Mouse (Mus musculus) heart, adult 2 months (tissue): ENCODE results near the gene Gnas. TPM values are rescaled to one million over a fixed set of nuclear protein-coding genes. Genes with fewer than 3 reads are reported as not detected.
A peak's percentile ranks its signal among the peaks of the same experiment; 100 is the strongest.

ENCODE experiments used
- DNase-seq, 2 experiments: peaks; one replicate each; pipeline ENCODE4 v3.0.0; 2021
- H3K27ac ChIP-seq: fragments of 200-600 bp; 2 replicates; pipeline ENCODE4 v1.8.1; 2022
- H3K27me3 ChIP-seq: fragments of 200-500 bp; 2 replicates; pipeline ENCODE4 v1.6.1; 2012; ENCODE audit warnings: mild to moderate bottlenecking, low read length, inconsistent platforms, mixed read lengths; ENCODE audit not compliant: control insufficient read depth, insufficient read depth
- H3K36me3 ChIP-seq: fragments of 200-500 bp; 2 replicates; pipeline ENCODE4 v1.6.1; 2012; ENCODE audit warnings: low read length, inconsistent platforms; ENCODE audit not compliant: control insufficient read depth, insufficient read depth
- H3K4me1 ChIP-seq: fragments of 200-500 bp; 2 replicates; pipeline ENCODE4 v1.6.1; 2011; ENCODE audit warnings: low read length; ENCODE audit not compliant: control insufficient read depth, insufficient read depth
- H3K4me3 ChIP-seq: fragments of 200-600 bp; 2 replicates; pipeline ENCODE4 v1.8.1; 2022
- H3K79me2 ChIP-seq: fragments of 200-500 bp; replicated peaks from 2 replicates; pipeline ENCODE4 v1.6.1; 2012; ENCODE audit warnings: mild to moderate bottlenecking, inconsistent platforms, low read length, moderate library complexity, mixed read lengths; ENCODE audit not compliant: control insufficient read depth, insufficient read depth
- H3K9ac ChIP-seq: fragments of 200-500 bp; 2 replicates; pipeline ENCODE4 v1.6.1; 2012; ENCODE audit warnings: low read depth, mild to moderate bottlenecking, control low read depth, inconsistent platforms, low read length, mixed read lengths
- CTCF ChIP-seq: fragments of 200-600 bp; IDR thresholded peaks from 2 replicates; pipeline ENCODE4 v1.8.1; 2022; ENCODE audit warnings: antibody characterized with exemption, mild to moderate bottlenecking, moderate library complexity
- EP300 ChIP-seq: fragments of 200-500 bp; IDR thresholded peaks from 2 replicates; pipeline ENCODE4 v1.6.1; 2011; ENCODE audit warnings: low read depth, low read length, control low read depth; ENCODE audit not compliant: insufficient read depth
- POLR2A ChIP-seq: fragments of 200-500 bp; IDR thresholded peaks from 2 replicates; pipeline ENCODE4 v1.6.1; 2011; ENCODE audit warnings: mild to moderate bottlenecking, low read depth, low read length, control low read depth; ENCODE audit not compliant: insufficient read depth
- WGBS: fragments of 180-500 bp; shearing (Covaris S2); methylation state at CpG from one replicate; pipeline ENCODE4 v1.1.7; 2018; 5-methylcytosine and 5-hydroxymethylcytosine counted together
- intact Hi-C: fragments of 180-260 bp; cut with DNase I; formaldehyde crosslinking; loops from one replicate; pipeline ENCODE4 v1.15.1; 2025
- polyA plus RNA-seq: library from polyadenylated mRNA; depleted of rRNA; stranded (reverse); fragments of >200 nt; gene quantifications from 2 replicates; pipeline ENCODE4 v1.2.3, GENCODE M21; 2012
- total RNA-seq, 2 experiments: library from RNA; stranded (reverse); gene quantifications; 2 replicates each; pipeline ENCODE4 v1.2.3; 2021

Gnas gene
- total and polyA plus RNA-seq, 3 experiments = 1,079 to 1,235 (median 1,140) TPM

- intact Hi-C loops = loop anchor here (5.0 kb wide), 3 partner anchors 91 to 346 kb away; partner anchors contain the start of genes Nelfcd and Prelid3b
- H3K9ac ChIP-seq = no peak overlapping the region
- WGBS = 66% methylated on average over 8 of the region's 8 CpGs
Measured at GRCm38 (mm10) chr2:174326481-174326880, 42.4 kb downstream of the Gnas start.

GRCm38 (mm10) chr2:174327295-174327981 lies 43.3 kb downstream of the Gnas start:
- Histone ChIP-seq H3K36me3 (peaks cover 8% of the 10 kb centered on the region), H3K27me3 (no peaks in the 10 kb centered on the region), H3K4me1 (peaks cover 2% of the 10 kb centered on the region), H3K79me2 (peaks cover 2% of the 10 kb centered on the region), H3K27ac (peak overlapping the region; percentile 55), H3K9ac (peak overlapping the region; percentile 80), H3K4me3 (peak overlapping the region; percentile 89)
- intact Hi-C loops = loop anchor here (5.0 kb wide), 3 partner anchors 90 to 345 kb away; partner anchors contain the start of genes Nelfcd and Prelid3b
- WGBS = 56% methylated on average over 64 of the region's 64 CpGs
- DNase-seq = peak; percentile 70 to 75
- TF ChIP-seq POLR2A = peak; percentile 92
- 0 out of 2 replicates have a peak, but pooled peaks have one; percentile 17 for TF ChIP-seq EP300
- TF ChIP-seq CTCF = peak; percentile 7; the same call in 1 of the 2 replicates

More at GRCm38 (mm10) chr2:174326481-174326880, 42.4 kb downstream of the Gnas start:
- DNase-seq = no peak
- no peak for TF ChIP-seq POLR2A
- TF ChIP-seq EP300 = no peak
- no peak for TF ChIP-seq CTCF
- Histone ChIP-seq H3K4me3 (no peak overlapping the region), H3K4me1 (no peaks in the 10 kb centered on the region), H3K27me3 (no peaks in the 10 kb centered on the region), H3K36me3 (no peaks in the 10 kb centered on the region), H3K79me2 (peaks cover 2% of the 10 kb centered on the region), H3K27ac (no peak overlapping the region)

- WGBS = 42% methylated on average over 46 of the region's 46 CpGs
- intact Hi-C loops = loop anchor here (5.0 kb wide), 3 partner anchors 89 to 344 kb away; partner anchors contain the start of genes Nelfcd and Prelid3b
- Histone ChIP-seq H3K79me2 (peaks cover 2% of the 10 kb centered on the region), H3K4me1 (peaks cover 2% of the 10 kb centered on the region), H3K27ac (peak overlapping the region; percentile 36), H3K36me3 (peaks cover 16% of the 10 kb centered on the region), H3K4me3 (peak overlapping the region; percentile 89), H3K27me3 (no peaks in the 10 kb centered on the region), H3K9ac (peak overlapping the region; percentile 76)
- peak in 1 of 2 experiments; percentile 51 for DNase-seq
- TF ChIP-seq CTCF (no peak), EP300 (no peak), POLR2A (no peak)
Measured at GRCm38 (mm10) chr2:174328358-174328905, 44.3 kb downstream of the Gnas start.

- peak; percentile 65 to 70 for DNase-seq
- Histone ChIP-seq H3K27ac (peak overlapping the region; percentile 99), H3K4me3 (peak overlapping the region; percentile 89), H3K79me2 (peaks cover 4% of the 10 kb centered on the region), H3K4me1 (peaks cover 7% of the 10 kb centered on the region), H3K36me3 (peaks cover 21% of the 10 kb centered on the region), H3K27me3 (no peaks in the 10 kb centered on the region), H3K9ac (peak overlapping the region; percentile 100)
- intact Hi-C loops = loop anchor here (5.0 kb wide), 3 partner anchors 88 to 343 kb away; partner anchors contain the start of genes Nelfcd and Prelid3b
- 40% methylated on average over 58 of the region's 58 CpGs for WGBS
- TF ChIP-seq CTCF = peak; percentile 38
- peak; percentile 61 for TF ChIP-seq POLR2A
- TF ChIP-seq EP300 = 0 out of 2 replicates have a peak, but pooled peaks have one; percentile 19
Measured at GRCm38 (mm10) chr2:174328926-174329662, 45.0 kb downstream of the Gnas start.

GRCm38 (mm10) chr2:174329663-174330615 lies 45.8 kb downstream of the Gnas start:
- intact Hi-C loops = loop anchor here (5.0 kb wide), 3 partner anchors 87 to 342 kb away; partner anchors contain the start of genes Nelfcd and Prelid3b
- H3K27me3 ChIP-seq = no peaks in the 10 kb centered on the region
- peaks cover 9% of the 10 kb centered on the region for H3K79me2 ChIP-seq
- peak; percentile 90 to 91 for DNase-seq
- WGBS = 1% methylated on average over 80 of the region's 131 CpGs
- peaks cover 25% of the 10 kb centered on the region for H3K36me3 ChIP-seq
- peak overlapping the region; percentile 99 for H3K27ac ChIP-seq
- peak overlapping the region; percentile 100 for H3K9ac ChIP-seq
- TF ChIP-seq CTCF (peak; percentile 43), POLR2A (peak; percentile 21; the same call in 1 of the 2 replicates), EP300 (no peak)
- peaks cover 13% of the 10 kb centered on the region for H3K4me1 ChIP-seq
- peak overlapping the region; percentile 89 for H3K4me3 ChIP-seq
